Mouse (Mus musculus) kidney, embryonic 15.5 days (tissue): ENCODE results near the gene Gm8922. TPM values are rescaled to one million over a fixed set of nuclear protein-coding genes. Genes with fewer than 3 reads are reported as not detected.
"Not testable (repeated sequence)": the region's sequence is repeated elsewhere in the genome, so short reads cannot be mapped to it uniquely, and the experiment has no call there.

Experiments
- ATAC-seq: fragments of 200-750 bp; cut with Nextera tagmentation; replicated peaks from 2 replicates; pipeline ENCODE4 v1.8.0; 2017; ENCODE audit warnings: moderate TSS enrichment; ENCODE audit not compliant: low FRiP score
- H3K27ac ChIP-seq: fragments of 300-500 bp; sonication (generic); 2 replicates; pipeline ENCODE4 v1.5.1; 2015; ENCODE audit warnings: mild to moderate bottlenecking, inconsistent platforms
- H3K27me3 ChIP-seq: fragments of 300-500 bp; sonication (generic); 2 replicates; pipeline ENCODE4 v1.6.1; 2015; ENCODE audit warnings: inconsistent platforms
- H3K36me3 ChIP-seq: fragments of 300-500 bp; sonication (generic); 2 replicates; pipeline ENCODE4 v1.6.1; 2015; ENCODE audit warnings: inconsistent platforms
- H3K4me1 ChIP-seq: fragments of 300-500 bp; sonication (generic); 2 replicates; pipeline ENCODE4 v1.6.1; 2015; ENCODE audit warnings: inconsistent platforms
- H3K4me2 ChIP-seq: fragments of 300-500 bp; sonication (generic); 2 replicates; pipeline ENCODE4 v1.6.1; 2015; ENCODE audit warnings: moderate library complexity, mild to moderate bottlenecking, inconsistent platforms
- H3K4me3 ChIP-seq: fragments of 300-500 bp; sonication (generic); replicated peaks from 2 replicates; pipeline ENCODE4 v1.5.1; 2015; ENCODE audit warnings: mild to moderate bottlenecking, inconsistent platforms
- H3K9ac ChIP-seq: fragments of 300-500 bp; sonication (generic); 2 replicates; pipeline ENCODE4 v1.6.1; 2015; ENCODE audit warnings: mild to moderate bottlenecking, inconsistent platforms
- H3K9me3 ChIP-seq: fragments of 300-500 bp; sonication (generic); replicated peaks from 2 replicates; pipeline ENCODE4 v1.6.1; 2016; ENCODE audit warnings: inconsistent platforms
- WGBS: fragments of 180-500 bp; shearing (Covaris S2); methylation state at CpG from one replicate; pipeline ENCODE4 v1.1.7; 2015; ENCODE audit warnings: mixed read lengths; 5-methylcytosine and 5-hydroxymethylcytosine counted together
- polyA plus RNA-seq: library from polyadenylated mRNA; unstranded; fragments of >200 nt; fragmentation: Nextera tagmentation; extraction: Ambion mirVana; gene quantifications from 2 replicates; pipeline ENCODE4 v1.2.1, GENCODE M21; 2015

Gm8922 gene
- not detected in 2 replicates for polyA plus RNA-seq

- H3K9ac ChIP-seq, H3K36me3 ChIP-seq, H3K27ac ChIP-seq, H3K4me3 ChIP-seq, H3K9me3 ChIP-seq, H3K27me3 ChIP-seq, H3K4me1 ChIP-seq, H3K4me2 ChIP-seq, ATAC-seq: not testable (repeated sequence)
- no CpG with 5 or more reads among the region's 2 CpGs for WGBS
Measured at GRCm38 (mm10) chr5:11681659-11682058, at the start of gene Gm8922. Gene Gm8922, plus strand, starts transcription at chr5:11681959.

Other genes with a start within 250 kb of the Gm8922 start
- gene Gm8906, start 179.3 kb upstream of the Gm8922 start, polyA plus RNA-seq, result not detected in 2 replicates
- not detected in 2 replicates for gene Gm6460, start 87.0 kb upstream of the Gm8922 start, polyA plus RNA-seq
- gene Gm8926, start 88.6 kb downstream of the Gm8922 start, polyA plus RNA-seq, result not detected in 2 replicates
- gene Gm6465, start 163.6 kb downstream of the Gm8922 start, polyA plus RNA-seq, result not detected in 2 replicates
- not detected in 2 replicates for gene 4933402N22Rik, start 236.1 kb downstream of the Gm8922 start, polyA plus RNA-seq